Mouse (Mus musculus) hindbrain, embryonic 12.5 days (tissue): ENCODE data around the gene Gm973. TPM values are rescaled to one million over a fixed set of nuclear protein-coding genes. Genes with fewer than 3 reads are reported as not detected.
A peak's percentile ranks its signal among the peaks of the same experiment; 100 is the strongest.

Source experiments
- ATAC-seq: fragments of 200-750 bp; cut with Nextera tagmentation; 2 replicates; pipeline ENCODE4 v1.8.0; 2017; ENCODE audit warnings: moderate TSS enrichment; ENCODE audit not compliant: low FRiP score
- H3K27ac ChIP-seq: fragments of 300-500 bp; sonication (generic); 2 replicates; pipeline ENCODE4 v1.5.1; 2016; ENCODE audit warnings: mild to moderate bottlenecking
- H3K27me3 ChIP-seq: fragments of 300-500 bp; sonication (generic); 2 replicates; pipeline ENCODE4 v1.6.1; 2016; ENCODE audit warnings: mild to moderate bottlenecking
- H3K36me3 ChIP-seq: fragments of 300-500 bp; sonication (generic); 2 replicates; pipeline ENCODE4 v1.6.1; 2016; ENCODE audit warnings: mild to moderate bottlenecking
- H3K4me1 ChIP-seq: fragments of 300-500 bp; sonication (generic); 2 replicates; pipeline ENCODE4 v1.6.1; 2016
- H3K4me2 ChIP-seq: fragments of 300-500 bp; sonication (generic); replicated peaks from 2 replicates; pipeline ENCODE4 v1.6.1; 2016; ENCODE audit warnings: mild to moderate bottlenecking
- H3K4me3 ChIP-seq: fragments of 300-500 bp; sonication (generic); 2 replicates; pipeline ENCODE4 v1.5.1; 2016; ENCODE audit warnings: mild to moderate bottlenecking
- H3K9ac ChIP-seq: fragments of 300-500 bp; sonication (generic); 2 replicates; pipeline ENCODE4 v1.6.1; 2016; ENCODE audit warnings: mild to moderate bottlenecking, moderate library complexity
- H3K9me3 ChIP-seq: fragments of 300-500 bp; sonication (generic); replicated peaks from 2 replicates; pipeline ENCODE4 v1.6.1; 2016; ENCODE audit warnings: mild to moderate bottlenecking
- WGBS: fragments of 180-500 bp; shearing (Covaris S2); methylation state at CpG from one replicate; pipeline ENCODE4 v1.1.7; 2016; 5-methylcytosine and 5-hydroxymethylcytosine counted together
- polyA plus RNA-seq: library from polyadenylated mRNA; unstranded; fragments of >200 nt; fragmentation: Nextera tagmentation; extraction: Ambion mirVana; gene quantifications from 2 replicates; pipeline ENCODE4 v1.2.1, GENCODE M21; 2016

The Gm973 gene
- polyA plus RNA-seq, 1 experiment from 2014 or later = 6.0 TPM

DNA sequence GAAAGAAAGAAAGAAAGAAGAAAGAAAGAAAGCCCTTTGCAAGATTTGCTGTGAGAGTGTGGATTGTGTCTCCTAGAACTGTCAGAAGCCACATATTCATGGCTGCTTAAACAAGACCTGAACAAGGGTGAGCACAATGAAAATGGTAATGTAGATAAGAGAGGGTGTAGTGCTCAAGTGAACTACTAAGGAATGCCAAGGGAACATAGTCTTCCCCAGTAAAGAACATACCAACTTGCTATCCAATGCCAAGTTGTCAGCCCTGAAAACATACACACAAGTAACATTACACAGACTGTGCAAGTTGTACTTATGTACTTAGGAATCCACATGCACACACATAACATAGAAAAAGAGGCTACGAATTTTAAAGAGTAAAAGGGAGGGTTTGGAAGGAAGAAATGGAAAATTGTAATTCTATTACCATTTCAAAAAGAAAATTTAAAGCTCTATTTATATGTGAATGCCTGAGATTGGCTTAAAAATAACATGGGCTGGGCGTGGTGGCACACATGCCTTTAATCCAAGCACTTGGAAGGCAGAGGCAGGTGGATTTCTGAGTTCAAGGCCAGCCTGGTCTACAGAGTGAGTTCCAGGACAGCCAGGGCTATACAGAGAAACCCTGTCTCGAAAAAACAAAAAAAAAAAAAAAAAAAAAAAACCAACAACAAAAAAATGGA is 147.5 kb downstream of the Gm973 start:
- ATAC-seq = no peak
- WGBS = 78% methylated on average over 3 of the region's 3 CpGs
- H3K9me3 ChIP-seq = no peaks in the 10 kb centered on the region
- no peaks in the 10 kb centered on the region for H3K27me3 ChIP-seq
- H3K4me3 ChIP-seq = no peak overlapping the region
- H3K36me3 ChIP-seq = 0 out of 2 replicates have a peak, but pooled peaks cover 2% of the 10 kb centered on the region
- no peak overlapping the region for H3K4me2 ChIP-seq
- no peak overlapping the region for H3K27ac ChIP-seq
- peaks cover 5% of the 10 kb centered on the region for H3K4me1 ChIP-seq
- no peak overlapping the region for H3K9ac ChIP-seq

DNA sequence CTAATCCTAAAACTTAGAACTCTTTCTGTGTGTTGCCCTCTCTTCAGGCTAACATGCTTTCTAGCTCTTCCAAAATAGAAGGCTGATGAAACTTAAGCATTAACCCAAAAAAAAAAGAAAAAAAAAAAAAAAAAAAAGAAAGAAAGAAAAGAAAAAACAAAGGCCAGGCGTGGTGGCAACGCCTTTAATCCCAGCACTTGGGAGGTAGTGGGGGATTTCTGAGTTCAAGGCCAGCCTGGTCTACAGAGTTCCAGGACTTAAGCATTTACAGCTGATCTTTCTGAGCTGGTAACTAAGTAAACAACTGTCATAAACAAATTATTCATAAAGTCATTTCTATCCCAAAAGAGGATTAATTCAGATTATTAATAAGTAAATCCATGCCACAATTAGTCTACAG is 152.8 kb downstream of the Gm973 start:
- WGBS = 90% methylated on average over 2 of the region's 2 CpGs
- Histone ChIP-seq H3K36me3 (0 out of 2 replicates have a peak, but pooled peaks cover 2% of the 10 kb centered on the region), H3K4me2 (peak overlapping the region; percentile 83; the same call in 1 of the 2 replicates), H3K27me3 (no peaks in the 10 kb centered on the region), H3K4me3 (no peak overlapping the region), H3K9ac (no peak overlapping the region), H3K9me3 (no peaks in the 10 kb centered on the region), H3K4me1 (peaks cover 15% of the 10 kb centered on the region), H3K27ac (no peak overlapping the region)
- no peak for ATAC-seq

DNA sequence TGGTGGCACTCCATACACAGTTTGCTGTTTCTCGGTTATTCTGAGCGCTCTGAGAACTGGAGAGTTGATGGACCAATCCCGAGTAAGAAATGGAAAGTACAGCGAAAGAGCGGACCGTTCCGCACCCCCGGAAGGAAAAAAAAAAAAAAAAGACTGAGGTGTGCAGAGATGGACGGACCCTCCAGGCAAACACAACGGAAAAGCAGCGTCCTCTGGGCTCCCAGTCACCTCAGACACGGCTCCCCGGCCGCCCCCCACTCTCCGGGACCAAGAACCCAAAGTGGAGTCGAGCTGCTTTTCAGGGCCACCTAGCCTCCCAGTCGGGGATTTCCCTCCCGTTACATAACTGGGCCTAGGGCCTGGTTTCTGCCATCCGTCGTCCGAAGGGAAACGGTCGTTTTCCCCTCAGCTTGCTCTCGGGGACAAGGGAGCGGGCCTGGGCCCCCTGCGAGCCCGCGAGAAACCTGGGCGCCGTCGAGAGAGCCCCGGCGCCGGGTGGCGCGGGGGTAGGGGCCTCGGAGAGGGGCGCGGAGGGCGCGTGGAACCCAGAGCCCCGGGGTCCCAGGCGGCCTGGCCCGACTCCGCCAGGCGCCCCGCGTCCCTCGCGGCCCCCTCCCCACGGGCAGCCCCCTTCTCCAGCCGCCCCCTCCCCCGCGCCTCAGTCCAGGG is 154.0 kb downstream of the Gm973 start:
- 0 out of 2 replicates have a peak, but pooled peaks cover 2% of the 10 kb centered on the region for H3K36me3 ChIP-seq
- no peaks in the 10 kb centered on the region for H3K27me3 ChIP-seq
- H3K4me3 ChIP-seq = peak overlapping the region; percentile 99
- WGBS = under 1% methylated on average over 38 of the region's 54 CpGs
- ATAC-seq = peak; percentile 39
- H3K4me1 ChIP-seq = peaks cover 15% of the 10 kb centered on the region
- H3K9ac ChIP-seq = peak overlapping the region; percentile 100
- H3K9me3 ChIP-seq = no peaks in the 10 kb centered on the region
- H3K4me2 ChIP-seq = peak overlapping the region; percentile 83
- peak overlapping the region; percentile 91 for H3K27ac ChIP-seq

DNA sequence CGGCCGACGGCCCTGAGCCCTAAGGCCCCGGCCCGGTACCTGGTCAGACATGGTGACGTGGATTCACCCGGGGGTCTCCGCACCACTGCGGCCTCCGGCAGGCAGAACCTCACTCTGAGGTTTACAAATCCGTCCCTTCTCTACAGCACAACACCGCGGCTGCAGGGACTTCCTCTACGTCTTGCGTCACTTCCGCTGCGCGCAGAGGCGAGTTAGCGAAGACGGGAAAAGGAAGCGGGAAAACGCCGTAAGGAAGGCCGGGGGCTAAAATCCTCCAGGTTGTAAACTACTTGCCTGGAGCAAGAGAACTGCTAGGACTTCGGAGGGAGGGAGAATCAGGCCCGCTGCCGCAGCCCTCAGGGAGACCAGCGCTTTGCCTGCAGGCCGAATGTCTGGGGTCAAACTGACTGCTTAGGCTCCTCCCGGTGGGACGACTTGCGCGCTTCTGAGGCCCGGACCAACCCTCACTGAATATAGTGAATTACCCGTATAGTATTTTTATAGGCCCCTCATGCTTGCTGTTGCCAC is 154.6 kb downstream of the Gm973 start, which contains the start of gene Sumo1:
Gene Sumo1, minus strand, starts transcription at position 194 of the 528 bp plus-strand sequence.
- Histone ChIP-seq H3K27me3 (no peaks in the 10 kb centered on the region), H3K4me3 (peak within 1 kb of the TSS; percentile 99), H3K4me2 (peak within 1 kb of the TSS; percentile 83), H3K9ac (peak within 1 kb of the TSS; percentile 100), H3K27ac (peak within 1 kb of the TSS; percentile 91), H3K36me3 (0 out of 2 replicates have a peak, but pooled peaks cover 2% of the 10 kb centered on the region), H3K9me3 (no peaks in the 10 kb centered on the region), H3K4me1 (peaks cover 15% of the 10 kb centered on the region)
- WGBS = under 1% methylated on average over 35 of the region's 36 CpGs
- peak; percentile 95 for ATAC-seq

DNA sequence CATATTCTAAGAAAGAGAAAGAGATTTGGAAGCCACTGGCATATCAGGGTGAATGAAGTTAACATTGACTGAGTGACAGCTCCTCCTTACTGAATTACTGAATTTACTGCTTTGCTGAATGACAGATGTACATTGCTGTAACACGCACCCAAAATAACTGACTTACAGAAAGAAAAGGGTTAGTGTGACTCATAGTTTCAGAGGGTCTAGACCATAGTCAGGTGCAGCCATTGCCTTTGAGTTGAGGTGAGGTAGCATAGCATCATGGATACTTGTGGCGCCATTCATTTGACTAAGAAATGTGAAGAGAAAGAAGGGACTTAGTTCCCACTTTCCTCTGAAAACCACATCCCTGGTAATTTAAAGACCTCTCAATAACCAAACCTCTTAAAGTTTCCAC is 157.6 kb downstream of the Gm973 start:
- Histone ChIP-seq H3K27me3 (no peaks in the 10 kb centered on the region), H3K9me3 (no peaks in the 10 kb centered on the region), H3K27ac (no peak overlapping the region), H3K4me2 (no peak overlapping the region), H3K9ac (no peak overlapping the region), H3K4me3 (no peak overlapping the region), H3K4me1 (peaks cover 10% of the 10 kb centered on the region), H3K36me3 (0 out of 2 replicates have a peak, but pooled peaks cover 2% of the 10 kb centered on the region)
- WGBS = 97% methylated on average over 2 of the region's 2 CpGs
- ATAC-seq = no peak

DNA sequence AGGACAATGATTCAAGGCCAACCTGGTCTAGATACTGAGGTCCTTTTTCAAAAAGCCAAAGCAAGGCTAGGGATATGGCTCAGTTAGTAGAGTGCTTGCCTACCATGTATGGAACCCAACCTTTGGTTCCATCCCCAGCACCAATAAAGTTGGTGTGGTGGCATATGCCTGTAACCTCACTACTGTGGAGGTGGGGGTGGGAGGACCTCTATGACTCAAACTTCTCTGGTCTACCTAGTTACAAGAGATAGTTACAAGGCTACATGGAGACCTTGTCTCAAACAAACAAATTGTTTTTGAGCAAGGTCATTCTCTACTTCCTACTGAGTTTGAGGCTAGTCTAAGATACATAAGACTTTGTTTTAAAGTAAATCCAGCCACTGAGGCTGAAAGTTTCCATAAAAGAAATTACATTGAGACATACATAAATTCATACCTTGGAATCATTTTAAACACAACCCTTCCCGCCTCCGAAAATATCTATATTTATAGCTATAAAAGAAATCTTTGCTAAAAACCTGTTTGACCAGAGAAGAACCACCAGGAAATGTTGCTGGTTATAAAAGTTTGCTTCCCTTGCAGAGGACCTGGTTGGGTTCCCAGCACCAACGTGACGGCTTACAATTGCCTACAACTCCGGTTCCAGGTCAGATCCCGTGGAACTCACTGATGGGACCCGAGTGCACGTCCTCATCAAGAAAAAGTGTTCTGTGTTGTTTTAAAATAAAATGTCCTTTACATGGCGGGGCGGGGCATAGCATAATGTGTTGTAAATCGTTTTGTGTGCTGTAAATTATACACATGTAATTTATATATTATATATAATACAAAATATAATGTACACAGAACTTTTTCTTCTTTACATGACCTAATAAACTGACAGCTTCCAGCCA is 168.1 kb downstream of the Gm973 start:
- WGBS = 8% methylated on average over 11 of the region's 11 CpGs
- ATAC-seq = no peak; the same call in 1 of the 2 replicates
- Histone ChIP-seq H3K36me3 (no peaks in the 10 kb centered on the region), H3K27ac (no peak overlapping the region), H3K4me1 (peaks cover 15% of the 10 kb centered on the region), H3K9ac (peak overlapping the region; percentile 50), H3K9me3 (no peaks in the 10 kb centered on the region), H3K4me2 (peak overlapping the region; percentile 71), H3K4me3 (peak overlapping the region; percentile 34), H3K27me3 (peaks cover 10% of the 10 kb centered on the region; the same call in 1 of the 2 replicates)

DNA sequence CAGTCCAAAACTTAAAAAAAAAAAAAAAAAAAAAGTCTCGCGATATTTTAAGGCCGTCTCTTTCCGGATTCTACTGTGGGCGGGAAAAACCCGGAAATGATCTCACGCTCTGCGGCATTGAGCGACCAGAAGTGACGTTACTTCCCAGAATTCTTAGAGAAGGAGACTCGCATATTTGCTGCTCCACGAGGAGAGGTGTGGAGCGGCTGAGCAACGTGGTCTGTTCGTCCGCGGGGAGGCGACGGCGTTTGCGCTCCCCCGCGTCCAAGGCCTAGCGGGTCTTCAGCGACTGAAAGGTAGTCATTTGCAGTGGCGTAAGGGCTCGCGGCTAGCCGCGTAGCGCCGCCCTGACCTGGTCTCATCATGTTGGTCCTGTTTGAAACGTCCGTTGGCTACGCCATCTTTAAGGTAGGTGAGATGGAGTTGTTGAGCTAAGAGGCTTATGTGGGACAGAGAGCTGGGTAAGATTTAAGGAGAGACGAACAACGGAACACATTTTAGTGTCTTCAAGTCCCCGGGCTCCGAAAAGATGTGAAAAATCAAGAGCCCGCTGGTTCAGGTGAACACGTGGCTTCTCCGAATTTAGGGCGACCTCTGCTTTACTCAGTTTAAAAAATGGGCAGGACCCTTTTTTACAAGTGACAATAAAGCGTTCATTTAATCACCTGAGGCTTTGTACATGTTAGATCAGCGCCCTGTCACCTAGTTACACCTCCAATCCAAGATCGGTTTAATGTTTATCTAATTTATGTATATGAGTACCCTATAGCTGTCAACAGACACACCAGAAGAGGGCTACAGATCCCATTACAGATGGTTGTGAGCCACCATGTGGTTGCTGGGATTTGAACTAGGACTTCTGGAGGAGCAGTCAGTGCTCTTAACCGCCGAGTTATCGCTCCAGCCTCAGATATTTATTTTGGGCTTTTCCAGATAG is 169.0 kb downstream of the Gm973 start, which contains the start of gene Nop58:
Gene Nop58, plus strand, starts transcription at position 153 of the 937 bp plus-strand sequence.
- Histone ChIP-seq H3K27ac (peak within 1 kb of the TSS; percentile 84), H3K4me3 (peak within 1 kb of the TSS; percentile 80), H3K9ac (peak within 1 kb of the TSS; percentile 67), H3K27me3 (peaks cover 10% of the 10 kb centered on the region; the same call in 1 of the 2 replicates), H3K4me1 (peaks cover 15% of the 10 kb centered on the region), H3K36me3 (peaks cover 7% of the 10 kb centered on the region), H3K4me2 (peak within 1 kb of the TSS; percentile 95), H3K9me3 (no peaks in the 10 kb centered on the region)
- ATAC-seq = peak; percentile 97
- WGBS = under 1% methylated on average over 49 of the region's 49 CpGs

Other genes with a start within 250 kb of the Gm973 start
- gene Fzd7, start 33.8 kb upstream of the Gm973 start, polyA plus RNA-seq = 19.0 and 19.4 TPM in 2 replicates
- gene Sumo1, start 154.6 kb downstream of the Gm973 start, polyA plus RNA-seq = 415 and 441 TPM in 2 replicates
- gene Nop58, start 168.7 kb downstream of the Gm973 start, polyA plus RNA-seq = 203 and 218 TPM in 2 replicates
- 12.5 and 13.7 TPM in 2 replicates for gene Bmpr2, start 247.1 kb downstream of the Gm973 start, polyA plus RNA-seq